Mouse (Mus musculus): ENCODE measurements at regions not wholly inside any gene's neighbourhood (a gene's known extent, or its start where the extent isn't known, plus 50 kb on each side); places are given as distances from the start of the nearest gene placed in this dataset.
"Not testable (repeated sequence)": the region's sequence is repeated elsewhere in the genome, so short reads cannot be mapped to it uniquely, and the experiment has no call there.

- no peak for DNase-seq (ENCODE audit: low spot score)
- no peaks in the 10 kb centered on the region for H3K9me3 ChIP-seq (ENCODE audit: control insufficient read depth, low read length)
- no peaks in the 10 kb centered on the region for H3K36me3 ChIP-seq (ENCODE audit: control insufficient read depth, insufficient read depth, low read length)
- no peak overlapping the region for H3K27ac ChIP-seq (ENCODE audit: low read depth, low read length)
- H3K4me2 ChIP-seq (ENCODE audit: low read depth, low read length, severe bottlenecking) = no peak overlapping the region
- ATAC-seq (replicated peaks; ENCODE audit: low FRiP score) = no peak
- no peak overlapping the region for H3K9ac ChIP-seq (ENCODE audit: low read length)
- no peaks in the 10 kb centered on the region for H3K4me1 ChIP-seq (replicated peaks; ENCODE audit: control insufficient read depth, insufficient read depth, low read length)
- no peaks in the 10 kb centered on the region for H3K27me3 ChIP-seq (ENCODE audit: control insufficient read depth, insufficient read depth, low read length)
- no peak overlapping the region for H3K4me3 ChIP-seq (ENCODE audit: low read depth, low read length)
- 68% methylated on average over 7 of the region's 7 CpGs for WGBS
Observed at GRCm38 (mm10) chr17:14144082-14144481, 60.0 kb downstream of the Dact2 start.

- no peak overlapping the region for H3K9ac ChIP-seq (ENCODE audit: low read length)
- ATAC-seq (replicated peaks; ENCODE audit: low FRiP score) (no peak), DNase-seq (ENCODE audit: low spot score) (no peak)
- H3K27me3 ChIP-seq (ENCODE audit: control insufficient read depth, insufficient read depth, low read length) = no peaks in the 10 kb centered on the region
- no peaks in the 10 kb centered on the region for H3K9me3 ChIP-seq (ENCODE audit: control insufficient read depth, low read length)
- H3K4me1 ChIP-seq (replicated peaks; ENCODE audit: control insufficient read depth, insufficient read depth, low read length) = no peaks in the 10 kb centered on the region
- 84% methylated on average over 5 of the region's 5 CpGs for WGBS
- no peak overlapping the region for H3K4me3 ChIP-seq (ENCODE audit: low read depth, low read length)
- no peak overlapping the region for H3K27ac ChIP-seq (ENCODE audit: low read depth, low read length)
- no peak overlapping the region for H3K4me2 ChIP-seq (ENCODE audit: low read depth, low read length, severe bottlenecking)
- H3K36me3 ChIP-seq (ENCODE audit: control insufficient read depth, insufficient read depth, low read length) = no peaks in the 10 kb centered on the region
Observed at GRCm38 (mm10) chr17:14141669-14142068, 62.4 kb downstream of the Dact2 start.

GRCm38 (mm10) chr17:14140266-14140665, 63.8 kb downstream of the Dact2 start:
- Histone ChIP-seq H3K4me3 (ENCODE audit: low read depth, low read length) (no peak overlapping the region), H3K9me3 (ENCODE audit: control insufficient read depth, low read length) (no peaks in the 10 kb centered on the region), H3K27ac (ENCODE audit: low read depth, low read length) (no peak overlapping the region), H3K4me1 (replicated peaks; ENCODE audit: control insufficient read depth, insufficient read depth, low read length) (no peaks in the 10 kb centered on the region), H3K4me2 (ENCODE audit: low read depth, low read length, severe bottlenecking) (no peak overlapping the region), H3K9ac (ENCODE audit: low read length) (no peak overlapping the region), H3K36me3 (ENCODE audit: control insufficient read depth, insufficient read depth, low read length) (no peaks in the 10 kb centered on the region), H3K27me3 (ENCODE audit: control insufficient read depth, insufficient read depth, low read length) (no peaks in the 10 kb centered on the region)
- DNase-seq (ENCODE audit: low spot score) (no peak), ATAC-seq (replicated peaks; ENCODE audit: low FRiP score) (no peak)
- 69% methylated on average over 2 of the region's 2 CpGs for WGBS

- ATAC-seq (replicated peaks; ENCODE audit: low FRiP score) = no peak
- Histone ChIP-seq H3K27me3 (ENCODE audit: control insufficient read depth, insufficient read depth, low read length) (no peaks in the 10 kb centered on the region), H3K4me3 (ENCODE audit: low read depth, low read length) (no peak overlapping the region), H3K9ac (ENCODE audit: low read length) (no peak overlapping the region), H3K4me2 (ENCODE audit: low read depth, low read length, severe bottlenecking) (no peak overlapping the region), H3K4me1 (replicated peaks; ENCODE audit: control insufficient read depth, insufficient read depth, low read length) (no peaks in the 10 kb centered on the region), H3K36me3 (ENCODE audit: control insufficient read depth, insufficient read depth, low read length) (no peaks in the 10 kb centered on the region), H3K27ac (ENCODE audit: low read depth, low read length) (no peak overlapping the region), H3K9me3 (ENCODE audit: control insufficient read depth, low read length) (no peaks in the 10 kb centered on the region)
- WGBS = 84% methylated on average over 5 of the region's 5 CpGs
- DNase-seq (ENCODE audit: low spot score) = no peak
Observed at GRCm38 (mm10) chr17:14138941-14139340, 65.2 kb downstream of the Dact2 start.

GRCm38 (mm10) chr17:14136702-14137315, 67.3 kb downstream of the Dact2 start:
- ATAC-seq (replicated peaks; ENCODE audit: low FRiP score) = no peak
- Histone ChIP-seq H3K4me2 (ENCODE audit: low read depth, low read length, severe bottlenecking) (no peak overlapping the region), H3K27me3 (ENCODE audit: control insufficient read depth, insufficient read depth, low read length) (no peaks in the 10 kb centered on the region), H3K9me3 (ENCODE audit: control insufficient read depth, low read length) (no peaks in the 10 kb centered on the region), H3K36me3 (ENCODE audit: control insufficient read depth, insufficient read depth, low read length) (no peaks in the 10 kb centered on the region), H3K27ac (ENCODE audit: low read depth, low read length) (no peak overlapping the region), H3K9ac (ENCODE audit: low read length) (no peak overlapping the region), H3K4me3 (ENCODE audit: low read depth, low read length) (no peak overlapping the region), H3K4me1 (replicated peaks; ENCODE audit: control insufficient read depth, insufficient read depth, low read length) (no peaks in the 10 kb centered on the region)
- peak; percentile 57 for DNase-seq (ENCODE audit: low spot score)
- 69% methylated on average over 6 of the region's 6 CpGs for WGBS

- Histone ChIP-seq H3K27me3 (ENCODE audit: control insufficient read depth, insufficient read depth, low read length) (no peaks in the 10 kb centered on the region), H3K4me2 (ENCODE audit: low read depth, low read length, severe bottlenecking) (no peak overlapping the region)
Observed at GRCm38 (mm10) chr17:14134604-14135003, 69.5 kb downstream of the Dact2 start.

GRCm38 (mm10) chr17:14133986-14134385, 70.1 kb downstream of the Dact2 start:
- no peak overlapping the region for H3K4me3 ChIP-seq (ENCODE audit: low read depth, low read length)
- no peaks in the 10 kb centered on the region for H3K36me3 ChIP-seq (ENCODE audit: control insufficient read depth, insufficient read depth, low read length)
- no peaks in the 10 kb centered on the region for H3K4me1 ChIP-seq (replicated peaks; ENCODE audit: control insufficient read depth, insufficient read depth, low read length)
- no peak overlapping the region for H3K9ac ChIP-seq (ENCODE audit: low read length)
- ATAC-seq (replicated peaks; ENCODE audit: low FRiP score) = no peak
- H3K4me2 ChIP-seq (ENCODE audit: low read depth, low read length, severe bottlenecking) = no peak overlapping the region
- DNase-seq (ENCODE audit: low spot score) = no peak
- 75% methylated on average over 2 of the region's 2 CpGs for whole genome bisulfite sequencing
- no peak overlapping the region for H3K27ac ChIP-seq (ENCODE audit: low read depth, low read length)
- no peaks in the 10 kb centered on the region for H3K27me3 ChIP-seq (ENCODE audit: control insufficient read depth, insufficient read depth, low read length)
- H3K9me3 ChIP-seq (ENCODE audit: control insufficient read depth, low read length) = no peaks in the 10 kb centered on the region

More at GRCm38 (mm10) chr17:14134604-14135003, 69.5 kb downstream of the Dact2 start:
- no peaks in the 10 kb centered on the region for H3K4me1 ChIP-seq (replicated peaks; ENCODE audit: control insufficient read depth, insufficient read depth, low read length)
- no peak for ATAC-seq (replicated peaks; ENCODE audit: low FRiP score)
- H3K36me3 ChIP-seq (ENCODE audit: control insufficient read depth, insufficient read depth, low read length) = no peaks in the 10 kb centered on the region
- no peak overlapping the region for H3K9ac ChIP-seq (ENCODE audit: low read length)
- H3K9me3 ChIP-seq (ENCODE audit: control insufficient read depth, low read length) = no peaks in the 10 kb centered on the region
- DNase-seq (ENCODE audit: low spot score) = no peak
- no peak overlapping the region for H3K27ac ChIP-seq (ENCODE audit: low read depth, low read length)
- WGBS = 86% methylated on average over 3 of the region's 3 CpGs
- H3K4me3 ChIP-seq (ENCODE audit: low read depth, low read length) = no peak overlapping the region

GRCm38 (mm10) chr17:14127031-14127430, 67.7 kb upstream of the Gm7358 start:
- H3K36me3 ChIP-seq (ENCODE audit: control insufficient read depth, insufficient read depth, low read length); H3K27me3 ChIP-seq (ENCODE audit: control insufficient read depth, insufficient read depth, low read length); H3K9ac ChIP-seq (ENCODE audit: low read length); ATAC-seq (replicated peaks; ENCODE audit: low FRiP score); H3K4me3 ChIP-seq (ENCODE audit: low read depth, low read length); H3K9me3 ChIP-seq (ENCODE audit: control insufficient read depth, low read length); H3K27ac ChIP-seq (ENCODE audit: low read depth, low read length); H3K4me2 ChIP-seq (ENCODE audit: low read depth, low read length, severe bottlenecking); DNase-seq (ENCODE audit: low spot score); H3K4me1 ChIP-seq (replicated peaks; ENCODE audit: control insufficient read depth, insufficient read depth, low read length): not testable (repeated sequence)
- WGBS = 23% methylated on average over 2 of the region's 2 CpGs

- no peak for DNase-seq (ENCODE audit: low spot score)
- Histone ChIP-seq H3K9ac (ENCODE audit: low read length) (no peak overlapping the region), H3K9me3 (ENCODE audit: control insufficient read depth, low read length) (no peaks in the 10 kb centered on the region), H3K36me3 (ENCODE audit: control insufficient read depth, insufficient read depth, low read length) (no peaks in the 10 kb centered on the region), H3K27ac (ENCODE audit: low read depth, low read length) (no peak overlapping the region), H3K4me1 (replicated peaks; ENCODE audit: control insufficient read depth, insufficient read depth, low read length) (no peaks in the 10 kb centered on the region), H3K4me2 (ENCODE audit: low read depth, low read length, severe bottlenecking) (no peak overlapping the region), H3K4me3 (ENCODE audit: low read depth, low read length) (no peak overlapping the region), H3K27me3 (ENCODE audit: control insufficient read depth, insufficient read depth, low read length) (no peaks in the 10 kb centered on the region)
- WGBS = 87% methylated on average over 3 of the region's 3 CpGs
- ATAC-seq (replicated peaks; ENCODE audit: low FRiP score) = no peak
Observed at GRCm38 (mm10) chr17:14118863-14119262, 59.5 kb upstream of the Gm7358 start.

All from forebrain, embryonic 11.5 days (tissue).